Mouse (Mus musculus) cerebellum, adult 9-11 months (tissue): ENCODE data around the gene Rnase1.
"Not testable (repeated sequence)": the region's sequence is repeated elsewhere in the genome, so short reads cannot be mapped to it uniquely, and the experiment has no call there.

Experiments
- DNase-seq: peaks from one replicate; pipeline ENCODE4 v3.0.0; 2022

The Rnase1 gene

GRCm38 (mm10) chr14:51146685-51147084, at the start of gene Rnase1:
TSS of gene Rnase1 (minus strand) at chr14:51146785.
- no peak for DNase-seq

- no peak for DNase-seq
Measured at GRCm38 (mm10) chr14:51195681-51196080, 49.1 kb upstream of the Rnase1 start.

- DNase-seq: not testable (repeated sequence)
Measured at GRCm38 (mm10) chr14:51181051-51181450, 34.5 kb upstream of the Rnase1 start.

GRCm38 (mm10) chr14:51173843-51174242, 27.3 kb upstream of the Rnase1 start:
- no peak for DNase-seq

GRCm38 (mm10) chr14:51172947-51173346, 26.4 kb upstream of the Rnase1 start:
- not testable (repeated sequence) for DNase-seq

GRCm38 (mm10) chr14:51172095-51172865, 25.7 kb upstream of the Rnase1 start:
- DNase-seq: peak; percentile 11

GRCm38 (mm10) chr14:51166068-51166467, 19.5 kb upstream of the Rnase1 start:
- DNase-seq: no peak

GRCm38 (mm10) chr14:51165435-51165834, 18.9 kb upstream of the Rnase1 start:
- no peak for DNase-seq

GRCm38 (mm10) chr14:51163323-51163722, 16.7 kb upstream of the Rnase1 start:
- DNase-seq: not testable (repeated sequence)

GRCm38 (mm10) chr14:51161976-51162375, 15.4 kb upstream of the Rnase1 start, which contains the start of gene Rnase2b:
TSS of gene Rnase2b (plus strand) at chr14:51162260.
- DNase-seq: not testable (repeated sequence)

- DNase-seq: no peak
Measured at GRCm38 (mm10) chr14:51157072-51157471, 10.5 kb upstream of the Rnase1 start.

- no peak for DNase-seq
Measured at GRCm38 (mm10) chr14:51156736-51157068, 10.1 kb upstream of the Rnase1 start.

GRCm38 (mm10) chr14:51156056-51156735, 9.6 kb upstream of the Rnase1 start:
- DNase-seq: no peak

GRCm38 (mm10) chr14:51152249-51152870, 5.8 kb upstream of the Rnase1 start:
- DNase-seq: no peak

- DNase-seq: no peak
Measured at GRCm38 (mm10) chr14:51150206-51150831, 3.7 kb upstream of the Rnase1 start.

GRCm38 (mm10) chr14:51149164-51149563, 2.6 kb upstream of the Rnase1 start:
- no peak for DNase-seq

- no peak for DNase-seq
Measured at GRCm38 (mm10) chr14:51148006-51148405, 1.4 kb upstream of the Rnase1 start.

- DNase-seq: no peak
Measured at GRCm38 (mm10) chr14:51145521-51145920, 1.1 kb downstream of the Rnase1 start.

- DNase-seq: no peak
Measured at GRCm38 (mm10) chr14:51144451-51144850, 2.1 kb downstream of the Rnase1 start.

GRCm38 (mm10) chr14:51143937-51144336, 2.6 kb downstream of the Rnase1 start:
- DNase-seq: no peak

GRCm38 (mm10) chr14:51143287-51143686, 3.3 kb downstream of the Rnase1 start:
- no peak for DNase-seq

GRCm38 (mm10) chr14:51142568-51142967, 4.0 kb downstream of the Rnase1 start:
- DNase-seq: no peak

GRCm38 (mm10) chr14:51142119-51142518, 4.5 kb downstream of the Rnase1 start:
- DNase-seq: no peak
